Mouse (Mus musculus) olfactory bulb, adult 2 months (tissue): ENCODE data around the gene Lama5. TPM values are rescaled to one million over a fixed set of nuclear protein-coding genes. Genes with fewer than 3 reads are reported as not detected.

ENCODE experiments used
- H3K27ac ChIP-seq: fragments of 200-500 bp; 2 replicates; pipeline ENCODE4 v1.5.1; 2012; ENCODE audit warnings: low read depth, low read length; ENCODE audit not compliant: insufficient read depth
- H3K4me1 ChIP-seq: fragments of 200-500 bp; 2 replicates; pipeline ENCODE4 v1.6.1; 2012; ENCODE audit warnings: low read length; ENCODE audit not compliant: control insufficient read depth, insufficient read depth
- H3K4me3 ChIP-seq: fragments of 200-500 bp; 2 replicates; pipeline ENCODE4 v1.5.1; 2012; ENCODE audit warnings: mild to moderate bottlenecking, low read depth, low read length, moderate library complexity; ENCODE audit not compliant: insufficient read depth
- CTCF ChIP-seq: fragments of 200-500 bp; IDR thresholded peaks from 2 replicates; pipeline ENCODE4 v1.5.1; 2012; ENCODE audit warnings: low read depth, mild to moderate bottlenecking, low read length, moderate library complexity; ENCODE audit not compliant: insufficient read depth
- POLR2A ChIP-seq: fragments of 200-500 bp; IDR thresholded peaks from 2 replicates; pipeline ENCODE4 v1.6.1; 2012; ENCODE audit warnings: mild to moderate bottlenecking, low read depth, low read length, moderate library complexity; ENCODE audit not compliant: insufficient read depth
- WGBS: fragments of 180-500 bp; shearing (Covaris S2); methylation state at CpG from one replicate; pipeline ENCODE4 v1.1.7; 2018; 5-methylcytosine and 5-hydroxymethylcytosine counted together
- polyA plus RNA-seq: library from polyadenylated mRNA; stranded (reverse); fragments of >200 nt; gene quantifications from 2 replicates; pipeline ENCODE4 v1.2.4, GENCODE M21; 2012; ENCODE audit warnings: low replicate concordance; ENCODE audit not compliant: missing spikeins, insufficient read depth, insufficient read length

The Lama5 gene
- polyA plus RNA-seq, 1 experiment: not detected

GRCm38 (mm10) chr2:180229129-180229528 is 3.5 kb upstream of the Lama5 start:
- WGBS: 81% methylated on average over 3 of the region's 3 CpGs
- TF ChIP-seq CTCF (no peak), POLR2A (no peak)
- Histone ChIP-seq H3K4me1 (peaks cover 25% of the 10 kb centered on the region), H3K27ac (no peak overlapping the region), H3K4me3 (no peak overlapping the region)

GRCm38 (mm10) chr2:180228592-180228991 is 2.9 kb upstream of the Lama5 start:
- WGBS: 77% methylated on average over 7 of the region's 7 CpGs
- peaks cover 25% of the 10 kb centered on the region for H3K4me1 ChIP-seq
- no peak overlapping the region for H3K4me3 ChIP-seq
- H3K27ac ChIP-seq: no peak overlapping the region
- TF ChIP-seq CTCF (no peak), POLR2A (no peak)

GRCm38 (mm10) chr2:180228060-180228458 is 2.4 kb upstream of the Lama5 start:
- Histone ChIP-seq H3K4me1 (peaks cover 25% of the 10 kb centered on the region), H3K4me3 (no peak overlapping the region), H3K27ac (no peak overlapping the region)
- no peak for TF ChIP-seq POLR2A
- no peak for TF ChIP-seq CTCF
- 69% methylated on average over 6 of the region's 6 CpGs for WGBS

GRCm38 (mm10) chr2:180227262-180228059 is 1.8 kb upstream of the Lama5 start:
- H3K4me1 ChIP-seq: peaks cover 28% of the 10 kb centered on the region
- no peak overlapping the region for H3K27ac ChIP-seq
- 0 out of 2 replicates have a peak overlapping the region, but pooled peaks have one; percentile 9 for H3K4me3 ChIP-seq

GRCm38 (mm10) chr2:180225044-180225761 is 456 bp downstream of the Lama5 start:
- H3K4me1 ChIP-seq: peaks cover 28% of the 10 kb centered on the region
- TF ChIP-seq CTCF (no peak), POLR2A (0 out of 2 replicates have a peak, but pooled peaks have one; percentile 15)
- peak overlapping the region; percentile 78 for H3K4me3 ChIP-seq
- no peak overlapping the region for H3K27ac ChIP-seq
- whole genome bisulfite sequencing: under 1% methylated on average over 55 of the region's 55 CpGs

More at GRCm38 (mm10) chr2:180227262-180228059, 1.8 kb upstream of the Lama5 start:
- TF ChIP-seq CTCF: peak; percentile 68
- TF ChIP-seq POLR2A: no peak
- WGBS: 7% methylated on average over 21 of the region's 21 CpGs

GRCm38 (mm10) chr2:180224647-180225043 is 1.0 kb downstream of the Lama5 start:
- peak overlapping the region; percentile 78 for H3K4me3 ChIP-seq
- H3K4me1 ChIP-seq: peaks cover 28% of the 10 kb centered on the region
- no peak overlapping the region for H3K27ac ChIP-seq
- 22% methylated on average over 13 of the region's 13 CpGs for WGBS
- TF ChIP-seq POLR2A (no peak), CTCF (no peak)

GRCm38 (mm10) chr2:180222250-180222649 is 3.4 kb downstream of the Lama5 start:
- 30% methylated on average over 6 of the region's 6 CpGs for WGBS
- Histone ChIP-seq H3K4me1 (peaks cover 40% of the 10 kb centered on the region), H3K27ac (no peak overlapping the region), H3K4me3 (no peak overlapping the region)
- TF ChIP-seq POLR2A (no peak), CTCF (0 out of 2 replicates have a peak, but pooled peaks have one; percentile 4)

- Histone ChIP-seq H3K4me3 (no peak overlapping the region), H3K4me1 (peaks cover 41% of the 10 kb centered on the region), H3K27ac (no peak overlapping the region)
- TF ChIP-seq CTCF: no peak
- no peak for TF ChIP-seq POLR2A
- WGBS: 71% methylated on average over 9 of the region's 9 CpGs
Measured at GRCm38 (mm10) chr2:180221051-180221450, 4.6 kb downstream of the Lama5 start.

GRCm38 (mm10) chr2:180220165-180220564 is 5.5 kb downstream of the Lama5 start:
- TF ChIP-seq POLR2A: no peak
- no peak overlapping the region for H3K4me3 ChIP-seq
- peaks cover 41% of the 10 kb centered on the region for H3K4me1 ChIP-seq
- no peak overlapping the region for H3K27ac ChIP-seq
- WGBS: 85% methylated on average over 9 of the region's 9 CpGs
